Mouse (Mus musculus) retina, postnatal 7 days (tissue): ENCODE results near the gene Il18r1.

Source experiments
- DNase-seq: peaks from one replicate; pipeline ENCODE4 v3.0.0-alpha.2; 2012; ENCODE audit warnings: low read depth, low spot score

The Il18r1 gene

GRCm38 (mm10) chr1:40465477-40466430 lies at the start of gene Il18r1:
Gene Il18r1 (plus strand): TSS chr1:40465552.
- DNase-seq: no peak

- DNase-seq: no peak
Measured at GRCm38 (mm10) chr1:40417034-40417433, 48.3 kb upstream of the Il18r1 start.

- DNase-seq: no peak
Measured at GRCm38 (mm10) chr1:40418512-40418911, 46.8 kb upstream of the Il18r1 start.

GRCm38 (mm10) chr1:40423892-40424291 lies 41.5 kb upstream of the Il18r1 start:
- no peak for DNase-seq

- DNase-seq: no peak
Measured at GRCm38 (mm10) chr1:40427270-40427669, 38.1 kb upstream of the Il18r1 start.

- DNase-seq: no peak
Measured at GRCm38 (mm10) chr1:40427901-40428300, 37.5 kb upstream of the Il18r1 start.

GRCm38 (mm10) chr1:40428910-40429675 lies 36.3 kb upstream of the Il18r1 start, which contains the start of gene Il1rl1:
Gene Il1rl1 (plus strand): TSS chr1:40429570.
- DNase-seq: no peak

- no peak for DNase-seq
Measured at GRCm38 (mm10) chr1:40430143-40430834, 35.1 kb upstream of the Il18r1 start.

GRCm38 (mm10) chr1:40432169-40432568 lies 33.2 kb upstream of the Il18r1 start:
- no peak for DNase-seq

GRCm38 (mm10) chr1:40435936-40436335 lies 29.4 kb upstream of the Il18r1 start:
- no peak for DNase-seq

GRCm38 (mm10) chr1:40437340-40437739 lies 28.0 kb upstream of the Il18r1 start:
- no peak for DNase-seq

GRCm38 (mm10) chr1:40439504-40439903 lies 25.8 kb upstream of the Il18r1 start:
- no peak for DNase-seq

- no peak for DNase-seq
Measured at GRCm38 (mm10) chr1:40444800-40445199, 20.6 kb upstream of the Il18r1 start.

GRCm38 (mm10) chr1:40467306-40467705 lies 2.0 kb downstream of the Il18r1 start:
- no peak for DNase-seq

- DNase-seq: no peak
Measured at GRCm38 (mm10) chr1:40468805-40469204, 3.5 kb downstream of the Il18r1 start.

GRCm38 (mm10) chr1:40469900-40470299 lies 4.5 kb downstream of the Il18r1 start:
- DNase-seq: no peak

GRCm38 (mm10) chr1:40472401-40472800 lies 7.0 kb downstream of the Il18r1 start:
- no peak for DNase-seq

GRCm38 (mm10) chr1:40473640-40474039 lies 8.3 kb downstream of the Il18r1 start:
- no peak for DNase-seq

- DNase-seq: no peak
Measured at GRCm38 (mm10) chr1:40474336-40474735, 9.0 kb downstream of the Il18r1 start.

- no peak for DNase-seq
Measured at GRCm38 (mm10) chr1:40475697-40476096, 10.3 kb downstream of the Il18r1 start.

- no peak for DNase-seq
Measured at GRCm38 (mm10) chr1:40476756-40477155, 11.4 kb downstream of the Il18r1 start.

GRCm38 (mm10) chr1:40479505-40479923 lies 14.2 kb downstream of the Il18r1 start:
- no peak for DNase-seq
